Mouse (Mus musculus): ENCODE results near the gene Xpo6. TPM values are rescaled to one million over a fixed set of nuclear protein-coding genes. Genes with fewer than 3 reads are reported as not detected.

Gene Xpo6
- polyA plus RNA-seq, 1 experiment from 2014 or later, result 56.2 TPM

- Histone ChIP-seq H3K4me3 (ENCODE audit: low read depth, low read length) (no peak overlapping the region), H3K36me3 (ENCODE audit: control insufficient read depth, insufficient read depth, low read length) (no peaks in the 10 kb centered on the region)
- no peak for DNase-seq (ENCODE audit: low spot score, missing footprints)
Measured at GRCm38 (mm10) chr7:126210856-126211255, 10.6 kb upstream of the Xpo6 start.

GRCm38 (mm10) chr7:126200997-126201345 is 670 bp upstream of the Xpo6 start:
- Histone ChIP-seq H3K27ac (ENCODE audit: low read depth, low read length) (no peak overlapping the region), H3K9me3 (ENCODE audit: control insufficient read depth, low read length) (no peaks in the 10 kb centered on the region), H3K4me1 (ENCODE audit: control insufficient read depth, insufficient read depth, low read length) (peaks cover 13% of the 10 kb centered on the region), H3K9ac (ENCODE audit: low read length) (peak overlapping the region; percentile 60), H3K4me2 (peak overlapping the region; percentile 43), H3K27me3 (ENCODE audit: control insufficient read depth, insufficient read depth, low read length) (no peaks in the 10 kb centered on the region), H3K4me3 (ENCODE audit: low read depth, low read length) (peak overlapping the region; percentile 96; the same call in 1 of the 2 replicates), H3K36me3 (ENCODE audit: control insufficient read depth, insufficient read depth, low read length) (no peaks in the 10 kb centered on the region)
- ATAC-seq (ENCODE audit: low FRiP score), result no peak
- no peak for DNase-seq (ENCODE audit: low spot score, missing footprints)
- 97% methylated on average over 4 of the region's 4 CpGs for WGBS

More at GRCm38 (mm10) chr7:126210856-126211255, 10.6 kb upstream of the Xpo6 start:
- Histone ChIP-seq H3K9me3 (ENCODE audit: control insufficient read depth, low read length) (no peaks in the 10 kb centered on the region), H3K9ac (ENCODE audit: low read length) (no peak overlapping the region), H3K27me3 (ENCODE audit: control insufficient read depth, insufficient read depth, low read length) (no peaks in the 10 kb centered on the region), H3K27ac (ENCODE audit: low read depth, low read length) (no peak overlapping the region), H3K4me2 (no peak overlapping the region), H3K4me1 (ENCODE audit: control insufficient read depth, insufficient read depth, low read length) (no peaks in the 10 kb centered on the region)
- ATAC-seq (ENCODE audit: low FRiP score), result no peak
- 83% methylated on average over 5 of the region's 5 CpGs for WGBS

GRCm38 (mm10) chr7:126199691-126200102 is 604 bp downstream of the Xpo6 start:
- peak overlapping the region; percentile 95 for H3K9ac ChIP-seq (ENCODE audit: low read length)

GRCm38 (mm10) chr7:126198926-126199325 is 1.4 kb downstream of the Xpo6 start:
- Histone ChIP-seq H3K27ac (ENCODE audit: low read depth, low read length) (no peak overlapping the region), H3K4me3 (ENCODE audit: low read depth, low read length) (peak overlapping the region; percentile 96), H3K36me3 (ENCODE audit: control insufficient read depth, insufficient read depth, low read length) (no peaks in the 10 kb centered on the region), H3K9ac (ENCODE audit: low read length) (peak overlapping the region; percentile 95), H3K4me2 (peak overlapping the region; percentile 84), H3K4me1 (ENCODE audit: control insufficient read depth, insufficient read depth, low read length) (peaks cover 13% of the 10 kb centered on the region), H3K27me3 (ENCODE audit: control insufficient read depth, insufficient read depth, low read length) (no peaks in the 10 kb centered on the region), H3K9me3 (ENCODE audit: control insufficient read depth, low read length) (no peaks in the 10 kb centered on the region)
- DNase-seq (ENCODE audit: low spot score, missing footprints), result no peak
- no peak for ATAC-seq (ENCODE audit: low FRiP score)
- 56% methylated on average over 1 of the region's 1 CpGs for WGBS

More at GRCm38 (mm10) chr7:126199691-126200102, 604 bp downstream of the Xpo6 start:
- Histone ChIP-seq H3K27ac (ENCODE audit: low read depth, low read length) (peak overlapping the region; percentile 54; the same call in 1 of the 2 replicates), H3K4me3 (ENCODE audit: low read depth, low read length) (peak overlapping the region; percentile 96), H3K4me1 (ENCODE audit: control insufficient read depth, insufficient read depth, low read length) (peaks cover 13% of the 10 kb centered on the region), H3K27me3 (ENCODE audit: control insufficient read depth, insufficient read depth, low read length) (no peaks in the 10 kb centered on the region), H3K36me3 (ENCODE audit: control insufficient read depth, insufficient read depth, low read length) (no peaks in the 10 kb centered on the region), H3K4me2 (peak overlapping the region; percentile 84), H3K9me3 (ENCODE audit: control insufficient read depth, low read length) (no peaks in the 10 kb centered on the region)
- ATAC-seq (ENCODE audit: low FRiP score) (peak; percentile 66), DNase-seq (ENCODE audit: low spot score, missing footprints) (peak; percentile 95)
- 0% methylated on average over 27 of the region's 27 CpGs for WGBS

- no peak for ATAC-seq (ENCODE audit: low FRiP score)
- H3K4me1 ChIP-seq (ENCODE audit: control insufficient read depth, insufficient read depth, low read length), result peaks cover 11% of the 10 kb centered on the region
- H3K36me3 ChIP-seq (ENCODE audit: control insufficient read depth, insufficient read depth, low read length), result no peaks in the 10 kb centered on the region; the same call in 1 of the 2 replicates
- no peaks in the 10 kb centered on the region for H3K9me3 ChIP-seq (ENCODE audit: control insufficient read depth, low read length)
- no peak overlapping the region for H3K27ac ChIP-seq (ENCODE audit: low read depth, low read length)
- 100% methylated on average over 1 of the region's 1 CpGs for WGBS
- H3K9ac ChIP-seq (ENCODE audit: low read length), result no peak overlapping the region
- H3K4me2 ChIP-seq, result no peak overlapping the region
- no peak for DNase-seq (ENCODE audit: low spot score, missing footprints)
- no peaks in the 10 kb centered on the region for H3K27me3 ChIP-seq (ENCODE audit: control insufficient read depth, insufficient read depth, low read length)
- no peak overlapping the region for H3K4me3 ChIP-seq (ENCODE audit: low read depth, low read length)
Measured at GRCm38 (mm10) chr7:126194175-126194574, 6.1 kb downstream of the Xpo6 start.

GRCm38 (mm10) chr7:126191471-126191870 is 8.8 kb downstream of the Xpo6 start:
- H3K4me2 ChIP-seq, result no peak overlapping the region
- ATAC-seq (ENCODE audit: low FRiP score), result no peak
- H3K4me3 ChIP-seq (ENCODE audit: low read depth, low read length), result no peak overlapping the region
- H3K9me3 ChIP-seq (ENCODE audit: control insufficient read depth, low read length), result no peaks in the 10 kb centered on the region
- H3K27me3 ChIP-seq (ENCODE audit: control insufficient read depth, insufficient read depth, low read length), result no peaks in the 10 kb centered on the region
- no peak overlapping the region for H3K27ac ChIP-seq (ENCODE audit: low read depth, low read length)
- no peak overlapping the region for H3K9ac ChIP-seq (ENCODE audit: low read length)
- H3K4me1 ChIP-seq (ENCODE audit: control insufficient read depth, insufficient read depth, low read length), result no peaks in the 10 kb centered on the region
- H3K36me3 ChIP-seq (ENCODE audit: control insufficient read depth, insufficient read depth, low read length), result no peaks in the 10 kb centered on the region; the same call in 1 of the 2 replicates
- no peak for DNase-seq (ENCODE audit: low spot score, missing footprints)
- 91% methylated on average over 1 of the region's 1 CpGs for WGBS

- Histone ChIP-seq H3K9ac (ENCODE audit: low read length) (no peak overlapping the region), H3K9me3 (ENCODE audit: control insufficient read depth, low read length) (no peaks in the 10 kb centered on the region), H3K4me2 (no peak overlapping the region), H3K4me1 (ENCODE audit: control insufficient read depth, insufficient read depth, low read length) (no peaks in the 10 kb centered on the region), H3K27ac (ENCODE audit: low read depth, low read length) (no peak overlapping the region), H3K4me3 (ENCODE audit: low read depth, low read length) (no peak overlapping the region), H3K27me3 (ENCODE audit: control insufficient read depth, insufficient read depth, low read length) (no peaks in the 10 kb centered on the region), H3K36me3 (ENCODE audit: control insufficient read depth, insufficient read depth, low read length) (no peaks in the 10 kb centered on the region; the same call in 1 of the 2 replicates)
- no peak for ATAC-seq (ENCODE audit: low FRiP score)
- DNase-seq (ENCODE audit: low spot score, missing footprints), result no peak
- 98% methylated on average over 1 of the region's 1 CpGs for WGBS
Measured at GRCm38 (mm10) chr7:126189517-126189916, 10.8 kb downstream of the Xpo6 start.

GRCm38 (mm10) chr7:126185999-126186398 is 14.3 kb downstream of the Xpo6 start:
- no peak overlapping the region for H3K9ac ChIP-seq (ENCODE audit: low read length)
- H3K4me1 ChIP-seq (ENCODE audit: control insufficient read depth, insufficient read depth, low read length), result no peaks in the 10 kb centered on the region; the same call in none of the 2 replicates
- H3K27me3 ChIP-seq (ENCODE audit: control insufficient read depth, insufficient read depth, low read length), result no peaks in the 10 kb centered on the region
- DNase-seq (ENCODE audit: low spot score, missing footprints) (no peak), ATAC-seq (ENCODE audit: low FRiP score) (no peak)
- H3K9me3 ChIP-seq (ENCODE audit: control insufficient read depth, low read length), result no peaks in the 10 kb centered on the region
- H3K27ac ChIP-seq (ENCODE audit: low read depth, low read length), result no peak overlapping the region
- no peak overlapping the region for H3K4me3 ChIP-seq (ENCODE audit: low read depth, low read length)
- H3K36me3 ChIP-seq (ENCODE audit: control insufficient read depth, insufficient read depth, low read length), result no peaks in the 10 kb centered on the region; the same call in 1 of the 2 replicates
- no peak overlapping the region for H3K4me2 ChIP-seq

GRCm38 (mm10) chr7:126183583-126183982 is 16.7 kb downstream of the Xpo6 start:
- no peaks in the 10 kb centered on the region; the same call in none of the 2 replicates for H3K4me1 ChIP-seq (ENCODE audit: control insufficient read depth, insufficient read depth, low read length)
- H3K27me3 ChIP-seq (ENCODE audit: control insufficient read depth, insufficient read depth, low read length), result no peaks in the 10 kb centered on the region
- no peak for DNase-seq (ENCODE audit: low spot score, missing footprints)
- H3K9me3 ChIP-seq (ENCODE audit: control insufficient read depth, low read length), result no peaks in the 10 kb centered on the region
- 82% methylated on average over 1 of the region's 1 CpGs for whole genome bisulfite sequencing
- no peak overlapping the region for H3K4me2 ChIP-seq
- H3K9ac ChIP-seq (ENCODE audit: low read length), result no peak overlapping the region
- ATAC-seq (ENCODE audit: low FRiP score), result no peak
- H3K36me3 ChIP-seq (ENCODE audit: control insufficient read depth, insufficient read depth, low read length), result no peaks in the 10 kb centered on the region
- H3K27ac ChIP-seq (ENCODE audit: low read depth, low read length), result no peak overlapping the region
- no peak overlapping the region for H3K4me3 ChIP-seq (ENCODE audit: low read depth, low read length)

Data from midbrain, embryonic 11.5 days (tissue).